In the genomic region with DNA sequence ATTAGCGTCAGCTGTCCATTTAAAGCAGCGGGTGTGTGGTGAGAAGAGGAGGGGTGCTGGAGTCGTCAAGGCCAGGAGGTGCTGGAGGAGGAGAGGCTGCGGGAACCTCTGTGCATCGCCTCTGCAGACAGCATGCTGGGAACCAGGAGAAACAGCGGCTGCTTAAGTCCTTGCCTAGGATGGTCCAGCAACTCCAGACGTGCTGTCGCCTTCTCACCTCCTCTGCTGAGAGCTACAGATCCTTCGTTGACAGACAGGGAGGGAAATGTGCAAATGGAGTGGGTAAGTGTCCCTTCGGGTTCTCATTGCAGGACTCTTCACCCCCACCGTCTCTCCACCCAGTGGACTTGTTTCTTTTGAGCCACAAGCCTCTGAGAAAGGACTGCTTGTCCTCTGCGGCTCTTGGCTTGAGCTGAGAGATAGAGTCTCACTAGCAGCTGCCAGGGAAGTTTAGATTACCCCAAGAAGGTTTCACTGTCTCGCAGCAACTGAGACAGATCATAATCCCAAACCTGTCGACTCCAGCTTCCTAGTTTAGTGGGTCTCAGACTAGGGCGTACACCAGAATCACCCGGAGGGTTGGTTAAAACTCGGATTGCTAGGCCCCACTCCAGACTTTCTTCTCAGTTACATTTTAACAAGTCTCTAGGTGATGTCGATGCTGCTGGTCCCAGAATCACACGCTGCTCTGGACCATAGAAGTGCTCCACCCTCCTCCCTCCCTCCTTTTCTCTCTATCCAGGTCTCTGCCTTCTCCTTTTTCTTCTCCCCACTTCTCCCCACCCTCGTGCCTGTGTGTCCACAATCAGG, we compare ENCODE assay signal across 9 mouse cellular contexts. TPM values are rescaled to one million over a fixed set of nuclear protein-coding genes. Genes with fewer than 3 reads are reported as not detected.
DNase-seq lines count a peak whose midpoint lies in the region; ATAC-seq lines count a peak whose summit lies in the region.
"Had no signal": no experiment of that assay in that cellular context is flagged by ENCODE, and none has a peak within 500 bp of the region (broad histone marks: within the 10 kb centered on the region; RNA-seq: fewer than 3 reads in every experiment).

No protein-coding gene starts in this region.

- H3K27ac ChIP-seq in forebrain, embryonic 10.5 days, result peak overlapping the region; percentile 96
- H3K27ac ChIP-seq in liver, embryonic 12.5 days, result peak overlapping the region; percentile 28
- H3K27ac ChIP-seq in neural tube, embryonic 14.5 days (ENCODE audit: low read depth, low read length), result no peak overlapping the region

- WGBS in forebrain, embryonic 10.5 days, result 5% methylated on average over 20 of the region's 20 CpGs
- WGBS in liver, embryonic 12.5 days (ENCODE audit: insufficient replicate concordance), result 9% methylated on average over 20 of the region's 20 CpGs
- 10% methylated on average over 20 of the region's 20 CpGs for WGBS in neural tube, embryonic 14.5 days

- peaks cover 14% of the 10 kb centered on the region for H3K36me3 ChIP-seq in forebrain, embryonic 10.5 days (replicated peaks)
- H3K36me3 ChIP-seq in liver, embryonic 12.5 days, result 0 out of 2 replicates have a peak, but pooled peaks cover 1% of the 10 kb centered on the region
- no peaks in the 10 kb centered on the region for H3K36me3 ChIP-seq in neural tube, embryonic 14.5 days (ENCODE audit: control insufficient read depth, insufficient read depth, low read length)
- H3K36me3 ChIP-seq: G1E had no signal

- peak overlapping the region; percentile 49; the same call in 1 of the 2 replicates for H3K9ac ChIP-seq in liver, embryonic 12.5 days
- H3K9ac ChIP-seq in neural tube, embryonic 14.5 days (replicated peaks; ENCODE audit: low read depth, low read length), result peak overlapping the region; percentile 52; the same call in 1 of the 2 replicates

- intact Hi-C loops in heart, postnatal 36 days (cut with DNase I), result loop anchor here (5.0 kb wide), 1 partner anchor 175 kb away; no protein-coding TSS in a partner anchor

- H3K4me2 ChIP-seq in liver, embryonic 12.5 days, result peak overlapping the region; percentile 68
- H3K4me2 ChIP-seq in neural tube, embryonic 14.5 days (ENCODE audit: low read depth, low read length), result peak overlapping the region; percentile 66

- H3K27me3 ChIP-seq in forebrain, embryonic 10.5 days (ENCODE audit: poor library complexity, severe bottlenecking), result peaks cover 47% of the 10 kb centered on the region
- peaks cover 76% of the 10 kb centered on the region for H3K27me3 ChIP-seq in liver, embryonic 12.5 days (replicated peaks)
- H3K27me3 ChIP-seq in neural tube, embryonic 14.5 days (ENCODE audit: control insufficient read depth, insufficient read depth, low read length), result peaks cover 11% of the 10 kb centered on the region

- H3K9me3 ChIP-seq in forebrain, embryonic 10.5 days, result no peaks in the 10 kb centered on the region
- no peaks in the 10 kb centered on the region for H3K9me3 ChIP-seq in liver, embryonic 12.5 days (replicated peaks)
- H3K9me3 ChIP-seq in neural tube, embryonic 14.5 days (ENCODE audit: control insufficient read depth, low read length), result no peaks in the 10 kb centered on the region

- peak; percentile 25 for DNase-seq in kidney, adult 9 months
- no peak for DNase-seq in kidney, adult 11 months
- peak; percentile 59 for DNase-seq in forebrain, embryonic 10.5 days (ENCODE audit: extremely low spot score, low spot score)
- DNase-seq in heart, postnatal 36 days, result peak; percentile 49 to 63
- DNase-seq in testis, postnatal 10 days (ENCODE audit: low spot score), result no peak
- DNase-seq in spleen, postnatal 14 days (ENCODE audit: low spot score in 2 of 2), result no peak

- H3K4me1 ChIP-seq in forebrain, embryonic 10.5 days, result peaks cover 74% of the 10 kb centered on the region
- peaks cover 25% of the 10 kb centered on the region for H3K4me1 ChIP-seq in liver, embryonic 12.5 days
- H3K4me1 ChIP-seq in neural tube, embryonic 14.5 days (ENCODE audit: control insufficient read depth, insufficient read depth, low read length), result peaks cover 40% of the 10 kb centered on the region

- peak overlapping the region; percentile 82 for H3K4me3 ChIP-seq in forebrain, embryonic 10.5 days
- peak overlapping the region; percentile 53 for H3K4me3 ChIP-seq in liver, embryonic 12.5 days
- H3K4me3 ChIP-seq in neural tube, embryonic 14.5 days (ENCODE audit: low read depth, low read length), result peak overlapping the region; percentile 31

- ATAC-seq in liver, embryonic 12.5 days, result no peak
- ATAC-seq in neural tube, embryonic 14.5 days (ENCODE audit: low read depth), result 0 out of 2 replicates have a peak, but pooled peaks have one; percentile 5

RNA-seq across cellular contexts. Expression of a gene that starts 2.7 kb away (rescaled TPM):
- polyA plus RNA-seq in forebrain, embryonic 10.5 days (2016; fragmentation: Nextera tagmentation; extraction: Ambion mirVana), result 49.9 and 64.8 TPM in 2 replicates
- total RNA-seq in heart, postnatal 36 days (2021), result 10 to 100 TPM; 55.0 to 68.6 TPM
- polyA plus RNA-seq in liver, embryonic 12.5 days (2016; fragmentation: Nextera tagmentation; extraction: Ambion mirVana), result 11.1 and 11.3 TPM in 2 replicates
- 1.9 and 4.5 TPM in 2 replicates for polyA plus RNA-seq in neural tube, embryonic 14.5 days (2014; fragmentation: Nextera tagmentation; extraction: Ambion mirVana)
- total RNA-seq: G1E had no signal
- polyA plus RNA-seq: G1E had no signal

Comparison
In these comparisons a context has a peak if more than half of its experiments do, and no peak if none do; other contexts are left out.
1. DNase-seq: peak in kidney, adult 9 months (single experiment), forebrain, embryonic 10.5 days (single experiment) and heart, postnatal 36 days (2 of 2); none in kidney, adult 11 months (single experiment), testis, postnatal 10 days (single experiment) and spleen, postnatal 14 days (0 of 2).
2. H3K4me3 ChIP-seq: peak in every context shown above with its lines; median percentile 82 in forebrain, embryonic 10.5 days; 53 in liver, embryonic 12.5 days; 31 in neural tube, embryonic 14.5 days.